Mouse (Mus musculus) E14TG2a.4 (cell line): ENCODE data around the gene Pip5k1a.
A peak's percentile ranks its signal among the peaks of the same experiment; 100 is the strongest.

Source experiments
- H3K27me3 ChIP-seq: 2 replicates; pipeline ENCODE4 v1.6.1; 2014; ENCODE audit warnings: low read length, control low read depth; ENCODE audit not compliant: insufficient read depth
- H3K36me3 ChIP-seq: 2 replicates; pipeline ENCODE4 v1.6.1; 2014; ENCODE audit warnings: low read length, control low read depth; ENCODE audit not compliant: insufficient read depth
- H3K4me1 ChIP-seq: replicated peaks from 2 replicates; pipeline ENCODE4 v1.6.1; 2014; ENCODE audit warnings: low read depth, low read length, control low read depth
- H3K4me3 ChIP-seq: replicated peaks from 2 replicates; pipeline ENCODE4 v1.5.1; 2014; ENCODE audit warnings: mild to moderate bottlenecking, low read length
- H3K9me3 ChIP-seq: 2 replicates; pipeline ENCODE4 v1.6.1; 2014; ENCODE audit warnings: low read length, control low read depth
- CTCF ChIP-seq: conservative IDR thresholded peaks from 2 replicates; pipeline ENCODE4 v1.5.1; 2014; ENCODE audit warnings: low read length
- NANOG ChIP-seq: IDR thresholded peaks from 2 replicates; pipeline ENCODE4 v1.6.1; 2014; ENCODE audit warnings: borderline replicate concordance, low read length, mixed read lengths
- POU5F1 ChIP-seq: IDR thresholded peaks from 2 replicates; pipeline ENCODE4 v1.6.1; 2014; ENCODE audit warnings: low read length, borderline replicate concordance

Pip5k1a gene

DNA sequence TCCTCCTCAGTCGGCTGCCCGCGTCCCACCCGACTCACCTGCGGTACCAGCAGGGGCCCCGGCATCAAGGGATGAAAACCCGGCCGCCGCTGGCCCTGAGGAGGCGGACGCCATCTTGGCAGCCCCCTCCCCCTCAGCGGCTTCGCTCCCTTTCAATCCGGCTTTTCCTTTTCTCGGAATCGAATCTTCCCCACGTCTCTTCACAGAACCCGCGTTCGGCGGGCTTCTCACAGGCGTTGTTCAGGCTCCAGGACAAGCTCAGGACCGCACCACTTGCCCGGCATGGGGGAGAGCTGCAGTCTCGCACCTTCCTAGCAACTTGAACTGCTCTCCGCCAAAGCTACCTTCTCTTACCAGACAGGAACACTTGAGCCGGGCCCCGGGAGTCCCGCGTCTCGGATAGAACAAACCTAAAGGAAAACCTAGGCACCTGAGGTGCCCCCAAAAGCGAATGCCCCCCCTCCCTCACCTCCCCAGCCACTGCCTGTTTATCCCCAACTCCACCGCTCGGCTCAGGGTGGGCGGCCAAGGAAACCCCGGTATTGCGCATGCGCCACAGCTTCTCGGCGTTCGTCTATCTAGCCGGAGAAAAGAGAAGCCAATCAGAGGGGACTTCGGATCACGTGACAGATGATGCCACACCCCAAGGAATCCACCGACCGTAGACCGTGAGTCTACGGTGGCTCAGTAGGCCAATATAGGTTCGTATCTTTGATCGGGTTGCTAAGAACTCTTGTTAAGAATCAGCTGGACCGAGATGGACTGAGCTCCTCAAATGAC is at the start of gene Pip5k1a:
Gene Pip5k1a (minus strand): TSS at position 593 of the 780 bp plus-strand sequence.
- H3K4me3 ChIP-seq, result peak within 1 kb of the TSS; percentile 99
- H3K27me3 ChIP-seq, result no peaks in the 10 kb centered on the region
- no peaks in the 10 kb centered on the region for H3K9me3 ChIP-seq
- TF ChIP-seq POU5F1 (no peak), CTCF (0 out of 2 replicates have a peak, but pooled peaks have one; percentile 2)
- H3K4me1 ChIP-seq, result peaks cover 39% of the 10 kb centered on the region
- H3K36me3 ChIP-seq, result peaks cover 20% of the 10 kb centered on the region

DNA sequence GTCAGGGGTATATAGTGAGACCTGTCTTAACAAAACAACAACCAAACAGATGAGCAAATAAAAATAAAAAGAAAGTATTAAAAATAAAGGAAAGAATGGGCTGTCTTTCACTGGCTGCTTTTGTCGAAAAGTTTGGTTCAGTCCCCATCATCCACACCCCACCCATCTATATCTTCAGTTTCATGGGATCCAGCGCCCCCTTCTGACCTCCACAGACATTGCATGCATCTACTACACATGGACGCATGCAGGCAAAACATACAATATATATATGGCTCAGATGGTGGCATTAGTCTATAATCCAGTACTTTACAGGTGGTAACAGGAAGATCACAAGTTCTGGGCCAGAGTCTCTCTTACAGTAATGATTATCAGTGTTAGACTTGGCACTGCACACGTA is 47.1 kb upstream of the Pip5k1a start:
- H3K4me1 ChIP-seq, result peaks cover 16% of the 10 kb centered on the region
- H3K36me3 ChIP-seq, result no peaks in the 10 kb centered on the region
- H3K4me3 ChIP-seq, result no peak overlapping the region
- TF ChIP-seq CTCF (peak; percentile 82), POU5F1 (no peak)
- H3K27me3 ChIP-seq, result peaks cover 1% of the 10 kb centered on the region; the same call in 1 of the 2 replicates
- no peaks in the 10 kb centered on the region for H3K9me3 ChIP-seq

DNA sequence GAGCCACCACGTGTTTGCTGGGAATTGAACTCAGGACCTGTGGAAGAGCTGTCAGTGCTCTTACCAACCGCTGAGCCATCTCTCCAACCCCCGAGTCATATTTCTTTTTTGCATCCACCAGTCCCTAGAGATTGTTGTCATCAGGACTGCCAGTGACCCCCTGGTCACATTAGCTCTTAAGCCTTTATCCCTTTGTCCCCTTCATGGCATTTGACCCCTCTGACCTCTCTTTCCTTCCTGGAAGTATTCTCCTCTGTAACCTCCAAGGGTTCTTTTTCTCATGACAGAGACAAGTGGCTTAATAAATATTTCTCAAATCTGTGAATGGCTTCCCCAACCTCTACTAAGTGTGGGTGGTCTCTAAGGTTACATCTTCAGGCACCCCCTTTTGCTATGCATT is 41.2 kb upstream of the Pip5k1a start:
- 0 out of 2 replicates have a peak, but pooled peaks cover 5% of the 10 kb centered on the region for H3K27me3 ChIP-seq

DNA sequence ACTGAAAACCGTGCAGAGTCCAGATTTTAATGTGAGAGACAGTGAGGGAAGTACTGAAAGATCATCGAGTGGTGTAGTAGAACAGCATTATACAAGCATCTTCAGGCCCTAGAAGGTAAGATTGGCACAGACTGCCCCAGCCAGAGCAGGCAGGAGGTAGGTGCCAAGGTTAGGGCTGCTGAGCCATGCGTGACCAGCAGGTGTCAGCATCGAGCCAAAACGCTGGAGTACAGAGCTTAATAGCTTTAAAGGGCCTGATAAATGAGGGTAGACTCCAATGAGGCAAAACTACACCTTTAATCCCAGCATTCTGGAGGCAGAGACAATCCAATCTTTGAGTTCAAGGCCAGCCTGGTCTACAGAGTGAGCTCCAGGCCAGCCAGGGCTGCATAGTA is 35.9 kb upstream of the Pip5k1a start:
- H3K9me3 ChIP-seq, result no peaks in the 10 kb centered on the region
- H3K36me3 ChIP-seq, result no peaks in the 10 kb centered on the region
- H3K27me3 ChIP-seq, result peaks cover 28% of the 10 kb centered on the region
- no peak overlapping the region for H3K4me3 ChIP-seq
- peaks cover 33% of the 10 kb centered on the region for H3K4me1 ChIP-seq
- peak; percentile 96 for TF ChIP-seq CTCF
- TF ChIP-seq POU5F1, result no peak

More for the DNA sequence above, 41.2 kb upstream of the Pip5k1a start:
- H3K4me1 ChIP-seq, result 0 out of 2 replicates have a peak, but pooled peaks cover 2% of the 10 kb centered on the region
- H3K36me3 ChIP-seq, result no peaks in the 10 kb centered on the region
- no peak overlapping the region for H3K4me3 ChIP-seq
- TF ChIP-seq POU5F1, result no peak
- TF ChIP-seq CTCF, result no peak
- no peak for TF ChIP-seq NANOG
- H3K9me3 ChIP-seq, result no peaks in the 10 kb centered on the region

GRCm38 (mm10) chr3:95141952-95142616 is 35.4 kb upstream of the Pip5k1a start, which contains the start of gene Tnfaip8l2:
TSS of gene Tnfaip8l2 (minus strand) at chr3:95142360.
- Histone ChIP-seq H3K27me3 (peaks cover 28% of the 10 kb centered on the region), H3K4me3 (no peak within 1 kb of the TSS), H3K9me3 (no peaks in the 10 kb centered on the region), H3K36me3 (no peaks in the 10 kb centered on the region), H3K4me1 (peaks cover 37% of the 10 kb centered on the region)
- no peak for TF ChIP-seq CTCF
- TF ChIP-seq POU5F1, result no peak
- no peak for TF ChIP-seq NANOG

- TF ChIP-seq NANOG (no peak), POU5F1 (no peak), CTCF (no peak)
- H3K4me1 ChIP-seq, result peaks cover 42% of the 10 kb centered on the region
- no peaks in the 10 kb centered on the region for H3K36me3 ChIP-seq
- H3K4me3 ChIP-seq, result no peak overlapping the region
- no peaks in the 10 kb centered on the region for H3K9me3 ChIP-seq
- H3K27me3 ChIP-seq, result peaks cover 28% of the 10 kb centered on the region
These were observed 34.7 kb upstream of the Pip5k1a start for GRCm38 (mm10) chr3:95141474-95141873.

DNA sequence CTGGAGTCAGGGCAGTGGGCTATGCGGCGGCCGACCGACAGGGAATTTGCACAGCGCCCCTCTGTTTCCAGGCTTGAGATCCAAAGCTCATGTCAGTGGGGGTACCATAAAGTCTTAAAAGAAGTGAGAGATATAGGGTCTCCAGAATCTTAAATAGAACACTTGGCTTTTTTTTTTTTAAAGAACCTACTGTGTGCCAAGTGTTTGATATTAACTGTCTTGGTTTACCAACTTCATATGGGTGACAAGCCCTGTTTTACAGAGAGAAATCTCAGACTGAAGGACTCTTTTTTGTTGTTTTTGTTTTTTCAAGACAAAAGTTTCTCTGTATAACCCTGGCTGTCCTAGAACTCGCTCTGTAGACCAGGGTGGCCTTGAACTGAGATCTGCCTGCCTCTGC is 34.1 kb upstream of the Pip5k1a start:
- Histone ChIP-seq H3K27me3 (peaks cover 28% of the 10 kb centered on the region), H3K36me3 (no peaks in the 10 kb centered on the region), H3K9me3 (no peaks in the 10 kb centered on the region), H3K4me3 (peak overlapping the region; percentile 62), H3K4me1 (peaks cover 48% of the 10 kb centered on the region)
- TF ChIP-seq CTCF, result no peak
- TF ChIP-seq POU5F1, result no peak
- no peak for TF ChIP-seq NANOG

DNA sequence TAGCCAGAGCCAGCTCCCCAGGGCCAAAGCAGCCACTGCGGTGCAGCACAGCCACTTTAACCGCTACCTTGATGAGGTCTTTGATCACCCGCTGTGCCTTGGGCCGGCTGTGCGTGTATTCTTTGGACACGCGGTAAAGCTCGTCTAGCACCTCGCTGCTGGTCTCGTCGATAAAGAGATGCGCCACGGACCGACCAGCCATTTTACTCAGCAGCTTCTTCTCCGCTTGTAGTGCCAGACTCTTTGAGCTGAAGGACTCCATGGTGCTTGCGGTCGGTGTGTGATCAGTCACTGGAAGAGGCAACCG is 33.5 kb upstream of the Pip5k1a start:
- peak overlapping the region; percentile 62 for H3K4me3 ChIP-seq
- H3K4me1 ChIP-seq, result peaks cover 53% of the 10 kb centered on the region
- TF ChIP-seq POU5F1 (no peak), CTCF (no peak), NANOG (no peak)
- peaks cover 28% of the 10 kb centered on the region for H3K27me3 ChIP-seq
- H3K9me3 ChIP-seq, result no peaks in the 10 kb centered on the region
- no peaks in the 10 kb centered on the region for H3K36me3 ChIP-seq
